Mouse (Mus musculus) gonadal fat pad, adult 2 months (tissue): ENCODE results near the gene Erbin. TPM values are rescaled to one million over a fixed set of nuclear protein-coding genes. Genes with fewer than 3 reads are reported as not detected.
A peak's percentile ranks its signal among the peaks of the same experiment; 100 is the strongest.

Source experiments
- DNase-seq: peaks from one replicate; pipeline ENCODE4 v3.0.0-alpha.2; 2012; ENCODE audit warnings: low read depth
- polyA plus RNA-seq: library from polyadenylated mRNA; depleted of rRNA; stranded (reverse); fragments of >200 nt; gene quantifications from 2 replicates; pipeline ENCODE4 v1.2.3, GENCODE M21; 2012

The Erbin gene
- polyA plus RNA-seq, 1 experiment, result 13.4 TPM

GRCm38 (mm10) chr13:103912351-103912750 is 8.0 kb downstream of the Erbin start:
- DNase-seq, result no peak

- no peak for DNase-seq
Observed at GRCm38 (mm10) chr13:103910598-103910997, 9.7 kb downstream of the Erbin start.

- DNase-seq, result no peak
Observed at GRCm38 (mm10) chr13:103909894-103910293, 10.4 kb downstream of the Erbin start.

GRCm38 (mm10) chr13:103900015-103900414 is 20.3 kb downstream of the Erbin start:
- no peak for DNase-seq

GRCm38 (mm10) chr13:103897606-103898005 is 22.7 kb downstream of the Erbin start:
- DNase-seq, result no peak

DNA sequence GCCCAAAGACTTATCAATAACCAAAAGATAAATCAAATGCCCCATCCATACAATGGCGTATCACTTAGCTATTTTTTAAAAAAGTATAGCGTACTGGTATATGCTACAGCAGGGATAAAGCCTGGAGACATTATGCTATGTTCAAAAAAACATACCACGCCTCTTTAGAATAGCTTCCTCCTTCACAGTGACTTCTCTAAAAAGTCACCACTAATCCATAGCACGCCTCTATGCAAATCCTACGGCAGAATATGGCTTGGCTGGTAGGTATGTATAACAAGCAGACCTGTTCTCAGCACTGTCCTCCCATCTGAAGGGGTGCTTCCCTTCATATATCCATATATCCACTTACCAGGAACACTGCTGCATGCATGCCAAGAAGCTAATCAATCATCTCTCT is 27.2 kb downstream of the Erbin start:
- DNase-seq, result no peak

- DNase-seq, result no peak
Observed at GRCm38 (mm10) chr13:103890038-103890437, 30.3 kb downstream of the Erbin start.

DNA sequence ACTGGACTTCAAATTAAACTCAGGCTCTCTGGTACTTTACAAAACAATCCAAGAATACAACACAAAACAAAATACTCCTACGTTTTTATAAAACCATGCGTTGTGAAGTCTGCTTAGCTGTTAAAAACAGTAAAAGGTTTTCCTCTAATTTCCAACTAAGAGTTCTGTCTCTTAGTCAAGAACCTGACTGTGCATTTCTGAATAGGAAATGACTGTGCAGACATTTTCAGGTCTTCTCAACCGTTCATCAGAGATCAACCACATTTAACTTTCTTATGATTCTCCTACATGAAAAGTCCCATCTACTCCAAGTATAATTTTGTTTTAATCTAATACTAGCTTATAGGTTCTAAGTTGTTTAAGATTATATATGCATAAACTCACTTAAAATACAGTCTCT is 33.8 kb downstream of the Erbin start:
- DNase-seq, result no peak

- DNase-seq, result no peak
Observed at GRCm38 (mm10) chr13:103881200-103881599, 39.1 kb downstream of the Erbin start.

GRCm38 (mm10) chr13:103876743-103877142 is 43.6 kb downstream of the Erbin start:
- no peak for DNase-seq

- no peak for DNase-seq
Observed at GRCm38 (mm10) chr13:103875823-103876514, 44.3 kb downstream of the Erbin start.

GRCm38 (mm10) chr13:103870786-103871185 is 49.5 kb downstream of the Erbin start:
- no peak for DNase-seq

DNA sequence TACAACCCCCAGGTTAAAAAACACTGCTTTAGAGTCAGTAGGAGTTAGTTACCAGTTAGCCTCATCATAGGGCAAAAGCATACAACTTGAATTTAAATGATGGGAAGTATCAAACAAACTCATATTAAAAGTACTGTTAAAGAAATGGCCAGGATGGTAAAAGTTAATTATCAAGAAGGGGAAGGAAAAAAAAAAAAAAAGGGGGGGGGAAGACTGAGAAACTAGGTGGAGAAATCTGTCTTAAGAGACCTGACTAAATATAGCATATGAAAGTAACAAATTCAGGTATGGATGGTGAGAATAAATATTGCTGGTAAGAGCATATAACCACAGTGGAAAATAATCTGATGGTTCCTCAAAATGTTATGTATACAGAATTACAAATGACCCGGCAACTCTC is 50.2 kb downstream of the Erbin start:
- DNase-seq, result no peak

- DNase-seq, result no peak
Observed at GRCm38 (mm10) chr13:103868875-103869274, 51.4 kb downstream of the Erbin start.

DNA sequence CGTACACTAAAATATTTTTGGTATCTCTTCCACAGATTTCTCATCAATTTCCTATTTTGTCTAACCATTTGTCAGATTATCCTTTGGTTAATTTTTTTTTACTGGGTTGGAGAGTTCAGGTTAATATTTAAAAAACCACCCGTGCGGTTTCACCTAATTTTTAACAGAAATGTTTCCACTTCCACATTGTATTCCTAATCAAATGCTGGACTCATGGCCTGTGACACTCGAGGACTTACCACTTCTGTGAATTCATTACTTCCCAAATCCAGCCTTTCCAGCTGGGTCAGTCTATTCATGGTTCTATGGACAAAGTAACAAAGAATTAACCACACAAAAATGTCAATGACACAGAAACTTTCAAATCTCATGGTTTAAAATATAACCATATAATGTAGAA is 58.3 kb downstream of the Erbin start:
- no peak for DNase-seq

GRCm38 (mm10) chr13:103859041-103859440 is 61.3 kb downstream of the Erbin start:
- DNase-seq, result no peak

- no peak for DNase-seq
Observed at GRCm38 (mm10) chr13:103847614-103848013, 72.7 kb downstream of the Erbin start.

GRCm38 (mm10) chr13:103841287-103842201 is 78.8 kb downstream of the Erbin start:
- no peak for DNase-seq

DNA sequence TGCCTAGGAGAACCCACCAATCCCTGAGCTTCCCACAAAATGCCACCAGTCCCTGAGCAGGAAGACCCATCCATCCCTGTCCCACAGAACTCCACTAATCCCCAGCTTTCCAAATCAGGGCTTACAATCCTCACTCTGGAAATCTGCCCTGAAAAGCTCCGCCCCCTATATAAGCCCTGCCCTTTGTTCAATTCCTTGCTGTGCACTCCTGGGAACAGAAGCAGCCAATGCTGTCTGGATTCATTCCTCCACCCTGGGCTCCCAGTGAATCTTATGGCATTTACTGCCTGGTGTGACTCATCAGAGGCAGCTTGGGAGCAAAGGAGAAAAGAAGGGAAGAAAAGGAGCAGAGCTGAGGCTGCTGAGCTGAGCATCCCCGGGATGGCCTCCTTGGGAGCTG is 81.7 kb downstream of the Erbin start:
- peak; percentile 9 for DNase-seq

DNA sequence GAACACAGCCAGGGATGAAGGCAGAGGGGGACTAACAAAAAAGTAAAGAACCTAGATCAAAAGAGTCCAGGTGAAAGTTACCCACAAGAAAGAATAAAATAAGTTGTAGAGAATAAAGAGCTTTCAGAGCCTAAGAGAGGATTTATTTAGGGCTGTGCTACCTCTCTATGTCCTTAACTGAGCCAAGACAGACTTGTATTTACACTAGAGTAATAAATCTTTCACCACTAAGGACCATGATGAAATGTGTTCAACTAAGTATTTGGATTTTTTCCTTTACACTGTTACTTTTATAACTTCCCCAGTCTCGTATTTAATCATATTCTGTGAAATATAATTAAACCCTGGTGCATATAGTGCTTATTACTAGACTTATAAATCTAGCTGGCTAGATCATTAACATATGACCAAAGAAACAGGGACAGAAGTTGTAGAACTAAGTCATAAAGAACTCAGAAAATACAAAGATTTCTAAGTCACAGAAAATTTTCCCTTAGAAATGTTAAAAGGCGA is 90.6 kb downstream of the Erbin start:
- no peak for DNase-seq

- DNase-seq, result no peak
Observed at GRCm38 (mm10) chr13:103822270-103822669, 98.0 kb downstream of the Erbin start.

- no peak for DNase-seq
Observed at GRCm38 (mm10) chr13:103819377-103819776, 100.9 kb downstream of the Erbin start.

- DNase-seq, result no peak
Observed at GRCm38 (mm10) chr13:103817935-103818334, 102.4 kb downstream of the Erbin start.
